Mouse (Mus musculus) urinary bladder, postnatal 4 days (tissue): ENCODE measurements around the gene Hpse.

Experiments
- DNase-seq, 2 experiments: peaks; one replicate each; pipeline ENCODE4 v3.0.0; 2021 to 2022; ENCODE audit warnings: low spot score in 2 of 2

Gene Hpse

DNA sequence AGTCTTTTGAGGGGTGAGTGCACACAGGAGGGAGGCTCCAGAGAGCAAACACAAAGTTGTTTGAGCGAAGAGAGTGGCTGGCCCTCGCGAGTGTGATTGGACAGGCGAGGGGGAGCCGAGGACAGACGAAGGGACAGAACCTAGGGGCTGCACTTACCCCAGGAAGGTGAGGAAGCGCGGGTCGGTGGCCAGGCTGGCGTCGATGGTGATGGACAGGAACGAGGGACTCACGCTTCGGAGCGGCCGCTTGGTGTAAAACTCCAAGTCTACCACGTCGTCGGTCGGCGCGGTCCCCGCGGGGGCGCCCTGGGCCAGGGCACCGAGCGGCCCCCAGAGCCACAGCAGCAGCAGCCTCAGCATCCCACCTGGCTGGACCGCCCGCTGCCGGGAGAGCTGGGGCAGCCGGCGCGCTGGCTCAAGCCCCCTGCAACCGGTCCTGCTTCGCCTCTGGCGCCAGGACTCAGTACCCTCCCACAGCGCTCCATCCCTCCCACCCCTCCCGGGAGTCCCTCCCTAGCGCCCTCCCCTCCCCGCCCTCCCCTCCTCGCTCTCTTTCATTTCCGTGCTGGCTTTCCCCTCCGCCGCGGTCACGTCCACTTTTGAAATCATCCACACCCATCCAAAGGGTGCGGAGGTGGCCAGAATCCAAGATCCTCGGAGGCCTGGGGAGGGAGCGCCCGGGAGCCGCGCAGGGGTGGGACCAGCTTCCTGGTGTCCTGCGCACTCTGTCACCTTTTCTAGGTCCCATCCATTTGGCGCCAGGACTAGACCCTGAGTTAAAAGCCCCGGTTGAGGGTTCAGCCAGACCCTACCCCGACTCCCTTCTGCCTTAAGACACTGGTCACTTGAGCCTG, at the start of gene Hpse:
Hpse (minus strand) TSS at position 482 of the 854 bp plus-strand sequence.
- DNase-seq, result peak; percentile 36 to 68

DNA sequence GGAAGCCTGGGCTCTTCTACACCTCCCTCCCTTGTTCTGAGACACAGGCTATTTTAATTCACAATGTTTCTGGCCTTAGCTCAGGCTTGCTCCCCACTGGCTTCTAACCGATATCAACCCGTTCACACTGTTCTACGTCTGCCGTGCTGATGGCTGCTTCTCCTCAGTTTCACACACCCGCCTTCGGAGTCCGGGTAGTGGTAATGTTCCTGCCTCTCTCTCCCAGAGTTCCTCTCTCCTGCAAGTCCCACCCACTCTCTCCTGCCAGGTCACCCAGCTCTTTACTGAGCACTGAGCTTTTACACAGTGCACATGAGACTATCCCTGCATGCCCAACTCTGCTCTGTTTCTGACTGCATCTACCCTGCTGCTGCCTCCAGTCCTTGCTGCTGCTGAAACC, 46.5 kb upstream of the Hpse start:
- no peak for DNase-seq

DNA sequence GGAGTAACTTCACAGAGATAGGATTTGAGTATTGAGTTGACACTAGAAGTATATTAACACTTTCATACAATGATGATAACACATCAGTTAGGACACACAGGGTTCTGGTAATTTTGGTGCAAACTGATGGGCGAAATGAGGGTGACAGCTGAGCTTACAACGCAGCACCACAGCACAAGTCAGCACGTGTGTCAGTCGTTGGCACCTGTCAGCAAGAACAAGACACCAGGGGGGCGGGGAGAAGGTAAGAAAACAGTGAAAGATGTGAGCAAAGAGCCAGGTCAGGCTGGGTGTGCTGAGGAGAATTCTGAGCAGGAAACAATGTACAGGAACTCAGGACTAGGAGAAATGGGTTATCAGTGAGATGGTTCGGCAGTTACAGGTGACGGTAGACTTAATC, 42.2 kb upstream of the Hpse start:
- no peak for DNase-seq

DNA sequence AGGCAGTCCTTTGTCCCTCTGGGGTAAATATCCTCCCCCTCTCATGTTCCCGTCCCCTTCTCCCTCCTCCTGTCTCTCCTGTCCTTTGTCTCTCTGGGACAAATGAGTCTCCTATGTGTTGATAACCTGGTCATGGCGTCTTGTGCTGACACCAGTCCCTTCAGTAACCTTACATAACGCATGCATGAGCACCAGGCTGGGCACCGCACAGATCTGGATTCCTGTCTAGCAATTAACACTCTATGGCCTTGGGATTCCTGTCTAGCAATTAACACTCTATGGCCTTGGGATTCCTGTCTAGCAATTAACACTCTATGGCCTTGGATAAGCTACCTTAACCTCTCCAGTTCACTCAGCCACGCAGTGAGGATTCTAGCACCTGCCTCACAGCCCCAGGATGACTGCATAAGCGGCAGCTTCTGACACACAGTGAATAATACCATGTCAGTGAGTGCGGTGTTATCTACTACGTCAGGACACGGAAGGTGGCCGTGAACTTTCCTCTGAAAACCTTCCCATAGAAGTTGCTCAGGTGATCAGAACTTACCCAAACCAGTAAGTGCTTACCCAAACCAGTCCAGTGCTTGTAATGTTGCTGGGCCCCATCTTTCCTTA, 40.6 kb upstream of the Hpse start:
- DNase-seq, result no peak

DNA sequence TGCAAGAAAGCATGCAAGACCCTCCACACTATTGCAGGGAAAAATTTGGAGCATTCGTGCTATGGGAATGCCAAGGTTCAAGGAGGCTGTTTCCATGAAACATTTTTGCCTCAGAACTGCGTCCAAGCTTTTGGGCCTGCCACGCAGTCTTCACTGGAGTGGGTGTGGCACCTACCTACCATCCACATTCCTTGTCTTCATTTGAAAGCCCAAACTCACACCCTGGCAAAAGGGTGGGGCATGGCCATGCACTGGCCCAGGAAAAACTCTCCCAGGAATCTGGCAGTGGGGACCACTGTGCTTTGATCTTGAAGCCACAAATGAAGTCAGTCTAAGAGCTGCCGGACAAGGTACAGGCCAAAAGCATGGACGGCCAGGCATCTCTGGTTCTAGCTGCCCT, 38.6 kb upstream of the Hpse start:
- no peak for DNase-seq

DNA sequence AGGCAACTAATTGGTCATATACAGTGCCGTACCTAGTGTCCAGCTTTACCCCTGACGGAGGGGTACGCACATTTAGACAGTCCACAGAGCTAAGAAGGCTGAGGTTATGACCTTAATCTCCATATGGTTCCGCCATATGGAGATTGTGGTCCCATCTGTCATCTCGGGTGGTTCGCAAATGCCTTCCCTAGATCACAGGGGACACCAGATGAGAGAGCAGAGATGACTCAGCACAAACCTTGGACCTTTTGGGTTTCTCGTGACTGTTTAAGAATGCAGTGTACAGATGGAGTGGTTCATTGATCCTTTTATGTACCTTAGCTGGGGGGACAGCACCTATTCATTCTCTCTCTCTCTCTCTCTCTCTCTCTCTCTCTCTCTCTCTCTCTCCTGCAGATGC, 33.9 kb upstream of the Hpse start:
- no peak for DNase-seq

DNA sequence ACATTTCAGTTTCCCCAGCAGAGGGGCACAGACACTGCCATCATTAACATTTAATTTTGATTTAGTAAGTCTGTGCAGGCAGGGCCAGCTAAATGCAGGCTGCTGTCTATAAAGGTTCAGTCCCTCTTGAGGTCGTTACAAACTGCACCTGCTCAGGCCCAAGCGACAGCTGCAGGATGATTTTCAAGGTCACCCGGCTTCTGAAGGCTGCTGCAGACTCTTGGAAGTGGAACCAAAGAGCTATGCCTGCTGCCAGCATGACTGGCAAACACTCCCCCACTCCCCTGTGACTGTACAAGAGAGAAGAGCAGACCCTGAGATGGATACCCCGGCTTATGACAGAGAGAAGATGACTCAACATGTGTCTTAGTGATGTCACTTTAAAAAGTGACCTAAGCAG, 32.1 kb upstream of the Hpse start:
- no peak for DNase-seq

DNA sequence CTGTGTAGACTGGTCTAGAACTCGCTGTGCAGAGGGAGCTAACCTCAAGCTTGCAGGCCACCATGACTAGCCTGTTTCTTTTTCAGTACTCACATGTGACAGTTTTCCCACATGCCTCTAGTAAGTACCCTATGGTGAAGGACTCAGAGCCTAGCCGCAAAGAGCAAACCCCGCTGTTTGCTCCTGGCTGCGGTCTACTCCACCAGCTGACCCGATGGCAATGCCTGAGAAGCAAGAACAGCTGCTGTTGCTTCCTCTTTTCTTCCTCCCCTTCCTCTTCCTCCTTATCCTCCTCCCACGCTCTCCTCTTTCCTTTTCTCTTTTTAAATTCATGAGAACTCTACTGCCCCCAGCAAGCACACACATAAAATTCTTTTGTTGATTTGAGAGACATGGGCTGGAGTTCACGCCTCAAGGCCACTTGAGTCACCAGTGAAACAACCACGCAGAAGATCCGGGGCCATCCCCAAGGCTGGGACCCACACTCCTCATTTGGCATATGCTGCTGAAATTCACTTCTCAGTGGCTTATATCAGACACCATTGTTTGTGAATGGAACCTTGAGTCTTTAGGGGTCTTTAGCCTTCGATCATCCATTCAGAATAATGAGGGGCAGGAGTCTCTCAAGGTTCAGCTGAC, 31.2 kb upstream of the Hpse start:
- DNase-seq, result no peak

DNA sequence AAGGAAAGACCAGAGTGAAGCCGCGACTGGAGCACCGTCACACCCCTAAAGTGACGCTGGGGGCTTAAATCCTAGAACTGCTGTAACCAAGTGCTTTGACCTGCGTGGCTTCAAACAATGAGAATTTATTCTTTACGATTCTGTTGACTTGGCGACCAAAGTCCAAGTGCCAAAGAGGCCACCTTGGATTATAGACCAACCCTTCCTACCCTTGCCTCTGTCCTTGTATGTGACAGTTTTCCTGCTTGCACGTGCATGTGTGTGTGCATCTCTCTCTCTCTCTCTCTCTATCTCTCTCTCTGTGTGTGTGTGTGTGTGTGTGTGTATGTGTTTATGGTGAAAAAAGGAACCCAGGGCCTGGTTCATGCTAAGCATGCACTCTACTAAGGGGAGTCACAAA, 19.3 kb upstream of the Hpse start:
- no peak for DNase-seq

DNA sequence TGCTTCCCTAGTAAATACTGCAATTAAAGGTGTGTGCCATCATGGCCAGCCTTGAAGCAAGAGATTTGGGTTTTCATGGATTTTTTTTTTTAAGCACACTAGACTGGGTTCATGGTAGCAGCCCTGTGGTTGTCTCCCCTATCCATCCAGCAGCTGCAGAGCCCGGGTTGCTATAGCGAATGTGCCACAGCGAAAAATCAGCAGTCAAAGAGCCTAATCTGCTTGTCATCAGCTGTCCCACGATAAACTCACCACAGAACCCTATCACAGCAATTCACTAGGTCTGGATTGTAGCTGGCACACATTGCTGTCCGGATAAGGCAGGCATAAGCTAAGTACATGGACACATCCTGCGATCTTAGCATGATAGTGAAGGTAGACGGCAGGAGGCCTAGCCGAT, 17.4 kb upstream of the Hpse start:
- DNase-seq, result no peak

DNA sequence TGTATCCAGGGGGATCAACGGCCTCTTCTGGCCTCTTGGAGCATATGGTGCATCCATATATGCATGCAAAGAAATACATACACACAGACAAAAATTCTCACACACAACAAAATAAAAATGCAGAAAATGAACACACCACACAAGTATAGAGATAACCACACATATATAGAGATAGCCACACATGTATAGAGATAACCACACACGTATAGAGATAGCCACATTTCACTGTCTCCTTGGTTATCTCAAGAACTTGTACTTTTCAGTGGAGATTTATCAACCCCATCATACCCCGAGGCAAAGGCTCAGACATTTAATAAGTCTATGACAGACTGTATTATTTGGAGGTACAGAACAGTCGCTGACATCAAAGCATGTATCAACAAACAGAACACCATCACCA, 15.0 kb upstream of the Hpse start:
- DNase-seq, result no peak

DNA sequence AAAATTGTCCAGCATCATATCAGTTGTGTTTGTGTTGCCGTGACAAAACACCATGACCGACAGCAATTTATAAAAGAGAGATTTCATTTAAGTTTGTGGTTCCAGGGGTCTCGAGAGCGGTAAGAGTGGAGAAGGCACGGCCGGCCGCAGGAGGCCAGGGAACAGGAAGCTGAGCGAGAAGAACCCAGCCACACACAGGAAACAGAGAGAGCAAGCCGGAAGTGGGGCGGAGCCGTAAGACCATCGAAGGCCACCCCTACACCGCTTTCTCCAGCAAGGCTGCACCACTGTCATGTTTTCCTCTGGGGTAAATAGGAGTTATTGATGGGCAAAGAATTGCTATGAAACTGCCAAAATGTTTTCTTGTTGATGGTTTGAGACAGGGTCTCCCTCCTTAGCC, 9.2 kb upstream of the Hpse start:
- DNase-seq, result no peak

DNA sequence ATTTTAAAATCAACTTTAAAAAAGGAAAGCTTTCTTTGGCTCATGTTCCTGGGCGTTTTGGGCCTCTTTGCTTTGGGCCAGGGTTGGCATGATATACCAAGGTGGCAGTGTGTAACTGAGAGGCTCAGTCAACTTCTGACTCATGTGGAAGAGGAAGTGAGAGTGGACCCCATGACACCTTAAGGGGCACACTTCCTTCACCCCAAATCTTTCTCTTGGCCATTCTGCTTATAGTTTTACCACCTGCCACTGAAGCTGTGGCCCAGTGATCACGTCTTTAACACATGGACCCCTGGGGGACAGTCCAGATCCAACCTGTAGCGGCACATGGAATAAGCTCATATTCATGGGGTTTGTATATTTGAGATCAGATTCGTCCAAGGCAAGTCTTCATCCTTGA, 6.5 kb upstream of the Hpse start:
- no peak for DNase-seq

DNA sequence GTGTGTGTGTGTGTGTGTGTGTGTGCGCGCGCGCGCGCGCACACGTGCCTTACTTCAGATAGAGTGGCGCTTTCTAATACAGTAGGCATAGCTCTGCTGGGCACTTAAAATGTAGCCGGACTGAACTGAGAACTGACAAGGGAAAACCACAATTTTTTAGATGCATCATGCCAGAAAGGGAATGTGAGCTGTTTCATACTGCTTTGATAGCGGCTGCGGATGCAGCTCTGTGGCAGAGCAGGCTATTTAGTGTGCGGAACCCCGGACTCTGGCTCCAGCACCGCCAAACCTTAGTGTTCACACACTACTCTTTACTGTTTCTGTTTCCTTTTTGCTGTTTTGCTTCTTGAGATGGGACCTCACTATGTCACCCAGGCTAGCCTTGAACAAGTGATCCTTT, 2.8 kb downstream of the Hpse start:
- DNase-seq, result no peak

DNA sequence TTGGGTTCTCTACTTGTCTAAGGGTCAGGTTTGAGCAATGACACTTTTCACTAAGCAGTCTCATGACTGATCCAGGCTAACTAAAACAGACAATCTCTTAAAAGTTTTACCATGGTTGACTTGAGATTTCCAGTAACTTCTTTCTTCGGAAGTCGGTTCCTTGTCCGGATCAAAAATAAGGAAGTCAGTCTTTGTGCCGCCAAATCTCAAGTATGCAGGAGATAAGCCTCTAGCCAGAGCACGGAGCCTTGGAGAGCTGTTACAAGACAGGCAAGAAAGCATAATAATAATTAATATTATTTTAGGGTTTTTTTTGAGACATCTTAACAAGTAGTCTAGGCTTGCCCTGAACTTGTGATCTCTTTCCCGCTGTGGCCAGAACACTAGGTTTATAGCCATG, 8.3 kb downstream of the Hpse start:
- DNase-seq, result no peak

DNA sequence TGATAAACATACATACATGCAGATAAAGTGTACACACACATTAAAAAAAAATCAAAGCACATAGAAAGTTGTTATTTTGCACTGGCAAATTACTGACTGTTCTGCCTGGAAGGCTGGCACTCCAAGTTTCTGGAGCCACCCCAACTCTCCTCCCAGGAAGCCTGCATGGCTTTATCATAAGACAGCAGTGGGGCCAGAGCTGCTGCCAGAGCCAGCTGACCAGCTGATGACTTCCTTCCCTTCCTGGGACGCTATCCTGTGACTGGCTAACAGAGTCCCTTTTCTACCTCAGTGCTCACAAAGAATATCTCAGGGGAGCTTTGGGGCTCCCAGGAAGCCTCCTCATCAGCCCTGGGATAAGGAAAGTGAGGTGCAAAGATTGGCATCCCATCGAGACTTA, 9.5 kb downstream of the Hpse start:
- no peak for DNase-seq

DNA sequence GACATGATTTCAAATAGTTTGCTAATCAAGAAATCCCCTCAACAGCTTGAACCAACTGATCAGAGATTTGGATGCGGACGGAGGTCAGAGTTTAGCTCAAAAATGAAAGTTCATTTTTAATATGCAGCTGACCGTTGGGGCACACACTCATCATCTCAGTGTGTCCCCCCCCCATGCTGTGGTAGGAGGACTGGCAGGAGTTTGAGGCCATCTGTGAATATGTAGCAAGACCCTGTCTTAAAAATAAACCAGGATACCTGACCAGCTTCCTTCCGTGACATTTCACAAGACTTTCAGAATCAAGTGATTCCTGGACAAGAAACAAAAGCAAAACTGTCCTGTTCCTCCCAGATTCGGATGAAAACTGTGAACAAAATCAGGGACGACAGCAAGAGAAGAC, 10.5 kb downstream of the Hpse start:
- DNase-seq, result no peak

DNA sequence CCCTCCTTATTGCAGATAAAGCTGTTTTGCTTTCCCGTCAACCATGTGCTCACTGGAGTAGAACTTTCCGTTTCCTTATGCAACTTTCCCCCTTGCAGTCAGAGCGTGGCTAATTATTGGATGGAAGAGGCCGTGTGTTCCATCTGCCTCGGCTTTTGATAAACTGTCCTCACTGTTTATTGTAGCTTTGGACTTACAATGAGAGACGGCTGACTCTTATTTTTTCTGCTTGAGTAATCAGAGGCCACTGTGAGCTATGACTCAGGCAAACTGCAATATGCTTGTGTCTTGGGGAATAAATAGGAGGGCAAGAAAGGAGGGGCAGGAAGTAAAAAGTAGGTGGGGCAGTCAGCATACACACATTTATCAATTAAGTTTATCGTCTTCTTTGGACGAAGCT, 12.8 kb downstream of the Hpse start:
- DNase-seq, result no peak

DNA sequence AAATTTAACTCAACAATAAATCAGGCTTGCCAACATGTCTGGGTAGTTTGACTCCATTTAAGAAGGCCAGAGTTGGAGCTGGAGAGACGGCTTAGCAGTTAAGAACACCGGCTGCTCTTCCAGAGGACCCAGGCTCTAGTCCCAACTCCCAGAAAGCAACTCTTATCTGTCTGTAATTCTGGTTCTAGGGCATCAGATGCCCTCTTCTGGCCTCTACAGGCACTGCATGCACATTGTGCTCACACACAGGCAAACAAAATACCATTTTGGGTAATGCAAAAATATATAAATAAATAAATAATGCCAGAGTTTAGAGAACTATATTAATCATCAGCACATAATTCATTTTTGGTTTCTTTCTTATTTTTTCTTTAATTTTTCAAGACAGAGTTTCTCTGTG, 15.2 kb downstream of the Hpse start:
- no peak for DNase-seq

DNA sequence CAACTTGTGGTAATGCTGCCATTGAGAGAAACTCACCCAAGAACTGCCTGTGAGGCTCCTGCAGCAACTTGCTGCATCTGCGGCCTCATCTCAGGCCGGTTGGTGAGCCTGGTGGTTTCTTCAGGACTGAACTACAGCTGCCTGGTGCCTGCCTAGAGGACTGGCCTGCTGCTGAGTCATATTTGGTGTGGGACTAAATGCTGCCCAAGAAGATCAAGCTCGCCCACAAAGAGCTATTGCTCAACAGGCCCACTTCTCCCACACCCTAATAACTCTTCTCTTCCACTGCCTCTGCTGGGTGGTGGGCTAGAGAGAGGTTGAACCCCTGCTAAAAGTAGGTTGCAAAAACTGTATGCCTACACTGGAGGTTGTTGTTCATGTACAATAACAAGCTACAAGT, 17.2 kb downstream of the Hpse start:
- DNase-seq, result no peak

DNA sequence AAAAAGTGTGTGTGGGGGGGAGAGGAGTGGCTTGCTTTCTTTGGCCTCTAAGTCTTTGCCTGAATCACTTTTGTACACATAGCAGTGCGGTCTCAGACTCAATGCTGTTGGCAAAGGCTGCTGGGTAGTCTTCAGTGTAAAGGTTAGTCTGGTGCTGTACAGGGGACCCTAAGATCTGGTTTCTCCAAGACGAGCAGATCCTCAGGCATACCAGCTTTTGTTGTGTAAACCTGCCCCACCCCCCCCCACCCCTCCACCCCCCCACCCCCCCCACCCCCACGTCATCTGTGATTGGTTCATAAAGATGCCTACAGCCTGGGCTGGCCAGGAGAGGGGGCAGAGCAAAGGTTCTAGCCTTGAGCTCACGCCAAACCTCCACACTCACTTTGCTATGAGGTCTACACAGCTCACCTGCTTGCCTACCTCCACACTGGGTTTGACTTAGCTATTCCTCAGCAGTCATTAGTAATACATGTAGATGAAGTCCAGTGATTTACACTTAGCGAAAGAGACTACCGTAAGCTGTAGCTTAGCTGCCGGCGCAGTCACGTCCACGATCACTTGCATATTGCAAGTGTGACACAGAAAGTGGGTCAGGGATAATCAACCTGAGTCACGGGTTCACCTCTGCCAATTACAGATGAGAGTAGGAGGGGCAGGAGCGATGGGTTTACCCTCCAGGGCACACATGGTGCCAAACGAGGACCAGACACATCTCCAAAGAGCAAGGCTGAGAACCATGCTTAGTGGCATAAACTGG, 18.5 kb downstream of the Hpse start:
- no peak for DNase-seq

DNA sequence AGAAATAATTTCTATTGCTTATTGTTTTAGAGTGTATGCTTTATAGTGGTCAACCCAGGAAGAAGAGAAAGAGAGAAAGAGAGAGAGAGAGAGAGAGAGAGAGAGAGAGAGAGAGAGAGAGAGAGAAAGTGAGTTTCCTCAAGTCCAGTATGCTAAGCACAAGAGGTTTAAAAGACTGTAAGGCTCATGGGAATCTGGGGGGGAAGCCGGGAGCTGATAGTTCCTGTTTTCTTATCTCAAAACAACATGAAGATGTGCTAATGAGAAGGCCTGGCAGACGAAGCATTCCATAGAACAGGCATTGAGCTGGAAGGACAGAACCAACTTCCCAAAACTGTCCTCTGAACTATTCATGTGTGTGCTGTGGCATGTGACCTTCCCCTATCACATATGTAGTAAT, 21.6 kb downstream of the Hpse start:
- no peak for DNase-seq
